Mouse (Mus musculus) bone marrow, adult 2 months (tissue): ENCODE measurements around the gene Kat7.

Experiments used
- CTCF ChIP-seq: fragments of 200-500 bp; IDR thresholded peaks from 2 replicates; pipeline ENCODE4 v1.5.1; 2011; ENCODE audit warnings: low read length, control low read depth; ENCODE audit not compliant: control insufficient read depth, insufficient read depth
- POLR2A ChIP-seq: fragments of 200-500 bp; IDR thresholded peaks from 2 replicates; pipeline ENCODE4 v1.6.1; 2011; ENCODE audit warnings: low read depth, mild to moderate bottlenecking, control low read depth, low read length, borderline replicate concordance; ENCODE audit not compliant: control insufficient read depth

DNA sequence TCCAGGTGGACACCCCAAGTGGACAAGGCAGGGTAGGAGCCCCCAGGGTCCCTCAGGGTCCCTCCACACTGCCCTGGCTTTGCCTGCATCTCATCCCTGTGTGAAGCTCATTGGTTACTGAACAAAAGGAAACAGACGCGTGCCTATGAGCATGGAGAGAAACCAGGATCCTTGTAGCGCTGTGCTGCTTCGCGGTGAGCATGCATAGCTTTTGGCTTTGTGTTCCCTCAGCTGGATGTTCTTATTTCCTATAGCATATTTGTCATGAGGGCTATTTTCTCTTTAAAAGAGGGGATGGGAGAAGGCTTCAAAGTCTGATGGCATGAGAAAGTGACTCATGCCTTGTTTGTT, 45.6 kb upstream of the Kat7 start:
- TF ChIP-seq CTCF: no peak
- no peak for TF ChIP-seq POLR2A
